Mouse (Mus musculus) liver, adult 2 months (tissue): Measurements from ENCODE around the gene Ankrd23.

Experiments
- CTCF ChIP-seq: fragments of 200-500 bp; IDR thresholded peaks from 2 replicates; pipeline ENCODE4 v1.5.1; 2011; ENCODE audit warnings: low read depth, low read length, control low read depth
- POLR2A ChIP-seq: fragments of 200-500 bp; IDR thresholded peaks from 2 replicates; pipeline ENCODE4 v1.6.1; 2011; ENCODE audit warnings: low read length, control low read depth; ENCODE audit not compliant: insufficient read depth; ENCODE audit errors: extremely low read depth

DNA sequence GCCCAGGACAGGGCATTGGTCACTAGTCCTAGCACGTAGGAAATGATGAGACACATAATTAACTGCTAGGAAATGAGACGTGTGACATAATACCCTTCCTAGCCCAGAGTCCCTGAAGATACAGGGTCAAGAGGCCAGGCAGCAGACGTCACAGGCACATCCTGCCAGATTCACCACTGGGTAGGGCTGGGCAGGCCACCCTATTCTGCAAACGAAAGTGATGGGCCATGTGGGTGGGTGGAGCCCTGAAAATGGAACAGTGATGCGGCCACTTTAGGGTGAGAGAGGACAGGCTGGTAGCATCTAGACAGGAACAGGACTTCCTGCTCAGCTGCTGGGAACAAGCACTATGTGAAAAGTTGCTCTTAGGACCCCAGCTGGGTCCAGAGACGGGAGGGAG is 34.9 kb upstream of the Ankrd23 start:
- TF ChIP-seq POLR2A (no peak), CTCF (no peak)
